Comparison of ENCODE assay signal across 16 mouse cellular contexts in the genomic region with DNA sequence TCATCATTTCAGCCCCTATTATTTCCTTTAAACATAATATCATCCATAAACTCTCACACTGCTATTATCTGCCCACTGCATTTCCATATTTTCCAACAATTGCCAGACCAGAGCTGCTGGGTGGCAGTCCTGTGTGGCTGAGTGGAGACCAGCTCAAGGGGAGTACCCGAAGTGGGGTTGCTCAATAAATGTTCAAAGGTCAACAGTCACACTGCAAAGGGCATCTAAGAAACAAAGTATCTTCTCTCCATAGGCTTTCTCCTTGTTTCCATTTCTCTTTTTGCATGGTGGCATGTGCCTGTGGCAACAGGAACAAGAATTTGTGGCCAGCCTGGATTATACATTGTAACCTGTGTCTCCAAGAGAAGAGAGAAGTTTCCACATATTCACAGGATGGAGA. TPM values are rescaled to one million over a fixed set of nuclear protein-coding genes. Genes with fewer than 3 reads are reported as not detected.
DNase-seq lines count a peak whose midpoint lies in the region; ATAC-seq and TF ChIP-seq lines count a peak whose summit lies in the region.
"Had no signal": no experiment of that assay in that cellular context is flagged by ENCODE, and none has a peak within 500 bp of the region (broad histone marks: within the 10 kb centered on the region; RNA-seq: fewer than 3 reads in every experiment).

No protein-coding gene starts in this region.

- ATAC-seq in hindbrain, embryonic 14.5 days (ENCODE audit: low FRiP score): no peak
- no peak for ATAC-seq in hindbrain, embryonic 11.5 days (ENCODE audit: low FRiP score)
- no peak for ATAC-seq in midbrain, postnatal 0 days (ENCODE audit: low FRiP score)
- ATAC-seq in midbrain, embryonic 13.5 days: no peak
- no peak for ATAC-seq in liver, embryonic 13.5 days (ENCODE audit: low read depth)
- ATAC-seq: forebrain, embryonic 14.5 days; hindbrain, postnatal 0 days had no signal

- H3K9me3 ChIP-seq in hindbrain, embryonic 14.5 days (ENCODE audit: control insufficient read depth, low read length): no peaks in the 10 kb centered on the region
- H3K9me3 ChIP-seq in hindbrain, embryonic 11.5 days (ENCODE audit: control insufficient read depth, low read length): no peaks in the 10 kb centered on the region
- no peaks in the 10 kb centered on the region for H3K9me3 ChIP-seq in midbrain, postnatal 0 days (ENCODE audit: low read length)
- H3K9me3 ChIP-seq in midbrain, embryonic 13.5 days: no peaks in the 10 kb centered on the region
- H3K9me3 ChIP-seq in liver, embryonic 13.5 days (replicated peaks): no peaks in the 10 kb centered on the region
- H3K9me3 ChIP-seq: embryonic facial prominence, embryonic 12.5 days; lung, embryonic 15.5 days; neural tube, embryonic 15.5 days had no signal

- H3K4me3 ChIP-seq in hindbrain, embryonic 14.5 days (replicated peaks; ENCODE audit: low read length): no peak overlapping the region
- H3K4me3 ChIP-seq in hindbrain, embryonic 11.5 days (ENCODE audit: low read depth, low read length): no peak overlapping the region
- H3K4me3 ChIP-seq in midbrain, postnatal 0 days (ENCODE audit: low read depth, low read length): no peak overlapping the region
- no peak overlapping the region for H3K4me3 ChIP-seq in midbrain, embryonic 13.5 days (replicated peaks)
- no peak overlapping the region for H3K4me3 ChIP-seq in liver, embryonic 13.5 days (replicated peaks)
- H3K4me3 ChIP-seq: embryonic facial prominence, embryonic 12.5 days had no signal

- no peak for TF ChIP-seq CTCF in midbrain, postnatal 0 days (IDR thresholded peaks at IDR 0.05)

- peaks cover 12% of the 10 kb centered on the region; the same call in 1 of the 2 replicates for H3K4me1 ChIP-seq in hindbrain, embryonic 14.5 days (replicated peaks; ENCODE audit: control insufficient read depth, insufficient read depth, low read length)
- 0 out of 2 replicates have a peak, but pooled peaks cover 3% of the 10 kb centered on the region for H3K4me1 ChIP-seq in hindbrain, embryonic 11.5 days (replicated peaks; ENCODE audit: control insufficient read depth, insufficient read depth, low read length)
- peaks cover 9% of the 10 kb centered on the region; the same call in 1 of the 2 replicates for H3K4me1 ChIP-seq in midbrain, postnatal 0 days (ENCODE audit: insufficient read depth, low read length)
- peaks cover 11% of the 10 kb centered on the region for H3K4me1 ChIP-seq in midbrain, embryonic 13.5 days (replicated peaks)
- H3K4me1 ChIP-seq in liver, embryonic 13.5 days (replicated peaks): peaks cover 48% of the 10 kb centered on the region

- peak overlapping the region; percentile 98; the same call in 1 of the 2 replicates for H3K4me2 ChIP-seq in hindbrain, embryonic 14.5 days (replicated peaks)
- no peak overlapping the region for H3K4me2 ChIP-seq in hindbrain, embryonic 11.5 days (replicated peaks; ENCODE audit: low read depth, low read length)
- H3K4me2 ChIP-seq in midbrain, postnatal 0 days (ENCODE audit: low read depth, low read length, poor library complexity, severe bottlenecking): peak overlapping the region; percentile 95
- H3K4me2 ChIP-seq in midbrain, embryonic 13.5 days (replicated peaks): no peak overlapping the region
- peak overlapping the region; percentile 99 for H3K4me2 ChIP-seq in liver, embryonic 13.5 days

- H3K27me3 ChIP-seq in hindbrain, embryonic 14.5 days (ENCODE audit: control insufficient read depth, insufficient read depth, low read length): no peaks in the 10 kb centered on the region
- no peaks in the 10 kb centered on the region for H3K27me3 ChIP-seq in hindbrain, embryonic 11.5 days (ENCODE audit: control insufficient read depth, insufficient read depth, low read length)
- no peaks in the 10 kb centered on the region for H3K27me3 ChIP-seq in midbrain, postnatal 0 days (ENCODE audit: insufficient read depth, low read length)
- H3K27me3 ChIP-seq in midbrain, embryonic 13.5 days: peaks cover 15% of the 10 kb centered on the region; the same call in 1 of the 2 replicates
- no peaks in the 10 kb centered on the region for H3K27me3 ChIP-seq in liver, embryonic 13.5 days
- H3K27me3 ChIP-seq: neural tube, embryonic 15.5 days had no signal

- no peak overlapping the region for H3K9ac ChIP-seq in hindbrain, embryonic 14.5 days
- H3K9ac ChIP-seq in hindbrain, embryonic 11.5 days (ENCODE audit: low read depth, low read length): no peak overlapping the region
- no peak overlapping the region for H3K9ac ChIP-seq in midbrain, postnatal 0 days (replicated peaks; ENCODE audit: low read length, poor library complexity, severe bottlenecking)
- no peak overlapping the region for H3K9ac ChIP-seq in midbrain, embryonic 13.5 days (replicated peaks)
- H3K9ac ChIP-seq in liver, embryonic 13.5 days: no peak overlapping the region
- H3K9ac ChIP-seq: embryonic facial prominence, embryonic 12.5 days; lung, embryonic 15.5 days; neural tube, embryonic 15.5 days had no signal

- WGBS in hindbrain, embryonic 14.5 days: 73% methylated on average over 1 of the region's 1 CpGs
- 79% methylated on average over 1 of the region's 1 CpGs for WGBS in hindbrain, embryonic 11.5 days
- WGBS in midbrain, postnatal 0 days: 69% methylated on average over 1 of the region's 1 CpGs
- WGBS in midbrain, embryonic 13.5 days: 92% methylated on average over 1 of the region's 1 CpGs
- 68% methylated on average over 1 of the region's 1 CpGs for WGBS in liver, embryonic 13.5 days (ENCODE audit: insufficient replicate concordance)

- no peak for DNase-seq in hindbrain, embryonic 14.5 days (ENCODE audit: low spot score)
- DNase-seq in hindbrain, embryonic 11.5 days (ENCODE audit: low spot score): no peak
- DNase-seq in midbrain, postnatal 0 days (ENCODE audit: low spot score): no peak
- DNase-seq in liver, embryonic 13.5 days: no peak
- DNase-seq in yolk sac, embryonic 10.5 days (ENCODE audit: low spot score): no peak
- DNase-seq in layer of hippocampus, adult 18-20 months (ENCODE audit: low spot score in 2 of 2): no peak
- DNase-seq: gastrocnemius, postnatal 36 days; kidney, adult 2 months; midbrain, embryonic 14.5 days; right cerebral cortex, postnatal 14 days had no signal

- no peak overlapping the region for H3K27ac ChIP-seq in hindbrain, embryonic 14.5 days
- H3K27ac ChIP-seq in hindbrain, embryonic 11.5 days (ENCODE audit: low read depth, low read length): no peak overlapping the region
- H3K27ac ChIP-seq in midbrain, postnatal 0 days (ENCODE audit: low read depth, low read length): no peak overlapping the region
- no peak overlapping the region for H3K27ac ChIP-seq in midbrain, embryonic 13.5 days
- no peak overlapping the region for H3K27ac ChIP-seq in liver, embryonic 13.5 days
- H3K27ac ChIP-seq: embryonic facial prominence, embryonic 12.5 days; hindbrain, postnatal 0 days; lung, embryonic 15.5 days; neural tube, embryonic 15.5 days had no signal

- H3K36me3 ChIP-seq in hindbrain, embryonic 14.5 days (replicated peaks; ENCODE audit: control insufficient read depth, insufficient read depth): no peaks in the 10 kb centered on the region
- H3K36me3 ChIP-seq in hindbrain, embryonic 11.5 days (ENCODE audit: control insufficient read depth, insufficient read depth, low read length): no peaks in the 10 kb centered on the region
- H3K36me3 ChIP-seq in midbrain, postnatal 0 days (ENCODE audit: insufficient read depth, low read length): no peaks in the 10 kb centered on the region
- no peaks in the 10 kb centered on the region for H3K36me3 ChIP-seq in midbrain, embryonic 13.5 days
- no peaks in the 10 kb centered on the region; the same call in 1 of the 2 replicates for H3K36me3 ChIP-seq in liver, embryonic 13.5 days
- H3K36me3 ChIP-seq: embryonic facial prominence, embryonic 12.5 days; lung, embryonic 15.5 days; neural tube, embryonic 15.5 days had no signal

RNA-seq across cellular contexts. Expression of gene Tbc1d8, which starts 2.2 kb away (rescaled TPM):
- polyA plus RNA-seq in hindbrain, embryonic 14.5 days (2014; fragmentation: Nextera tagmentation; extraction: Ambion mirVana): 10.0 and 11.6 TPM in 2 replicates
- polyA plus RNA-seq in hindbrain, embryonic 11.5 days (2014; fragmentation: Nextera tagmentation; extraction: Ambion mirVana): 5.3 and 6.5 TPM in 2 replicates
- total RNA-seq in midbrain, postnatal 0 days (2014; rRNA removed): 18.3 and 20.2 TPM in 2 replicates
- polyA plus RNA-seq in midbrain, postnatal 0 days (2015; fragmentation: Nextera tagmentation; extraction: Ambion mirVana): 8.5 TPM in 2 replicates
- polyA plus RNA-seq in midbrain, embryonic 13.5 days (2015; fragmentation: Nextera tagmentation; extraction: Ambion mirVana): 7.2 and 7.8 TPM in 2 replicates
- 2.7 and 3.0 TPM in 2 replicates for polyA plus RNA-seq in liver, embryonic 13.5 days (2015; fragmentation: Nextera tagmentation; extraction: Ambion mirVana)
- total RNA-seq in layer of hippocampus, adult 18-20 months (2021): 10 to 100 TPM in 1 of 2 experiments, 1 to 10 TPM in 1; 8.8 to 12.4 TPM

RNA-seq across cellular contexts. Expression of gene Cnot11, which starts 58.5 kb away (rescaled TPM):
- polyA plus RNA-seq in hindbrain, embryonic 14.5 days (2014; fragmentation: Nextera tagmentation; extraction: Ambion mirVana): 17.7 and 18.4 TPM in 2 replicates
- polyA plus RNA-seq in hindbrain, embryonic 11.5 days (2014; fragmentation: Nextera tagmentation; extraction: Ambion mirVana): 29.1 and 29.6 TPM in 2 replicates
- total RNA-seq in midbrain, postnatal 0 days (2014; rRNA removed): 28.8 and 32.3 TPM in 2 replicates
- polyA plus RNA-seq in midbrain, postnatal 0 days (2015; fragmentation: Nextera tagmentation; extraction: Ambion mirVana): 9.4 and 9.6 TPM in 2 replicates
- 13.4 and 16.4 TPM in 2 replicates for polyA plus RNA-seq in midbrain, embryonic 13.5 days (2015; fragmentation: Nextera tagmentation; extraction: Ambion mirVana)
- 10.9 and 11.3 TPM in 2 replicates for polyA plus RNA-seq in liver, embryonic 13.5 days (2015; fragmentation: Nextera tagmentation; extraction: Ambion mirVana)
- total RNA-seq in layer of hippocampus, adult 18-20 months (2021): 10 to 100 TPM; 22.7 to 22.9 TPM

Comparison
In these comparisons a context has a peak if more than half of its experiments do, and no peak if none do; other contexts are left out.
1. H3K4me2 ChIP-seq: peak in hindbrain, embryonic 14.5 days (single experiment), midbrain, postnatal 0 days (single experiment) and liver, embryonic 13.5 days (single experiment); none in hindbrain, embryonic 11.5 days (single experiment) and midbrain, embryonic 13.5 days (single experiment).